Mouse (Mus musculus): ENCODE data around the gene Nos3.

The Nos3 gene

GRCm38 (mm10) chr5:24401969-24402368 is 37.4 kb downstream of the Nos3 start:
- DNase-seq: peak; percentile 70 to 84

- DNase-seq: no peak
Observed at GRCm38 (mm10) chr5:24404594-24405360, 40.2 kb downstream of the Nos3 start.

- no peak for DNase-seq
Observed at GRCm38 (mm10) chr5:24405389-24405876, 40.8 kb downstream of the Nos3 start.

- no peak for DNase-seq
Observed at GRCm38 (mm10) chr5:24408651-24409050, 44.0 kb downstream of the Nos3 start.

GRCm38 (mm10) chr5:24409466-24409865 is 44.9 kb downstream of the Nos3 start:
- no peak for DNase-seq

DNA sequence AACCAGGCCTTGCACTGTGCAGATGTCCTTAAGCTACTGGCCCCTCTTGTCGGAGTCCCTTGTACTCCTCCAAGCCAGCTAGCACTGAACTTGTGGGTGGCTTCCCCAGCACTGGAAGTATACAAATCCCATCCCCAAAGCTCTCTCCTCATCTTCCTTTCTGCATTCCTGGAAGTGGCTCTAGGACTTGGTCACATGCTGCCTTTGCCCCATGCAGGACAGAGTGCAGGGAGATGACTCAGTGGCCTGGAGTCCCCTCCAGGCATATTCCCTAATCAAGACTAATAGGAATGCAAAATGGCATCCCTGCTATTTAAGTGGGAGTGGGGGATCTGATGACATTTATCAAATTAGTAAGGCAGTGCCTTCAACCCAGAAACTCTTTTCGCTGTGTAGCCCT is 47.5 kb downstream of the Nos3 start:
- DNase-seq: no peak

- no peak for DNase-seq
Observed at GRCm38 (mm10) chr5:24413042-24413693, 48.6 kb downstream of the Nos3 start, which contains the start of gene Asic3. Gene Asic3, plus strand, starts transcription at chr5:24413392.

- DNase-seq: no peak
Observed at GRCm38 (mm10) chr5:24413938-24414337, 49.3 kb downstream of the Nos3 start.

DNA sequence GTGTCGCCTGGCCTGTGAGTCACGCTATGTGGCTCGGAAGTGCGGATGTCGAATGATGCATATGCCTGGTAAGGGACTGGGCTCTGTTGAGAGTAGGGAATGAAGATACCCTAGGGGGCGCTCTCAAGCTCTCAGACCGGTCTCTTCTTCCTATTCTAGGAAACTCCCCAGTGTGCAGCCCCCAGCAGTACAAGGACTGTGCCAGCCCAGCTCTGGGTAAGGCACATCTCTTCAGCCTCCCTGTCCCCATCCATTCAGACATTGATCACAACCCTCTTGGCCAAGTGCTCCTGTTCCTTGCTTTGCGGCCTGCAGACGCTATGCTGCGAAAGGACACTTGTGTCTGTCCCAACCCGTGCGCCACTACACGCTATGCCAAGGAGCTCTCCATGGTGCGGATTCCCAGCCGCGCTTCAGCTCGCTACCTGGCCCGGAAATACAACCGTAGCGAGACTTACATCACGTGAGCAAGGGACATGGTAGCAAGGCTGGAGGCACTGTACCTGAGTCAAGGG is 51.7 kb downstream of the Nos3 start:
- peak; percentile 82 to 87 for DNase-seq

DNA sequence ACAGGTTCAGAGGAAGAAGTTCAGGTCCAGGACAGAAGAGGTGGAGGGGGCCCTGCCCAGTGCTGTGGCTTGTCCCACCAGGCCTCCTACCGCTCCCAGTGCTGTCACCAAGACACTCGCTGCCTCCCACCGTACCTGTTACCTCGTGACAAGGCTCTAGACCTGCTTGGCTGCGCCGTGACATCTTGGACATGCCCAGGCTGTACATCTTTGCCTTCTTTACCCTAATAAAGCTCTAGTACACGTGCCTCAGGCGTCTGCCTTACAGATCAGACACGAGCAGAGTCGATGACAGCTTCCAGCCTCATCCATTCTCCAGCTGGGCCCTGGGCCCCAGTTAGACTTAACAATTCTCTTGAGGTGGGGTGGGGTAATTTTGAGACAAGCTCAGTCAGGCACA is 53.0 kb downstream of the Nos3 start:
- DNase-seq: no peak

- DNase-seq: no peak
Observed at GRCm38 (mm10) chr5:24420381-24420780, 55.8 kb downstream of the Nos3 start.

- peak; percentile 99 for DNase-seq
Observed at GRCm38 (mm10) chr5:24423129-24424003, 58.8 kb downstream of the Nos3 start, which contains the start of the genes Cdk5 and Slc4a2. Gene Cdk5, minus strand, starts transcription at chr5:24423530. Gene Slc4a2, plus strand, starts transcription at chr5:24423837.

DNA sequence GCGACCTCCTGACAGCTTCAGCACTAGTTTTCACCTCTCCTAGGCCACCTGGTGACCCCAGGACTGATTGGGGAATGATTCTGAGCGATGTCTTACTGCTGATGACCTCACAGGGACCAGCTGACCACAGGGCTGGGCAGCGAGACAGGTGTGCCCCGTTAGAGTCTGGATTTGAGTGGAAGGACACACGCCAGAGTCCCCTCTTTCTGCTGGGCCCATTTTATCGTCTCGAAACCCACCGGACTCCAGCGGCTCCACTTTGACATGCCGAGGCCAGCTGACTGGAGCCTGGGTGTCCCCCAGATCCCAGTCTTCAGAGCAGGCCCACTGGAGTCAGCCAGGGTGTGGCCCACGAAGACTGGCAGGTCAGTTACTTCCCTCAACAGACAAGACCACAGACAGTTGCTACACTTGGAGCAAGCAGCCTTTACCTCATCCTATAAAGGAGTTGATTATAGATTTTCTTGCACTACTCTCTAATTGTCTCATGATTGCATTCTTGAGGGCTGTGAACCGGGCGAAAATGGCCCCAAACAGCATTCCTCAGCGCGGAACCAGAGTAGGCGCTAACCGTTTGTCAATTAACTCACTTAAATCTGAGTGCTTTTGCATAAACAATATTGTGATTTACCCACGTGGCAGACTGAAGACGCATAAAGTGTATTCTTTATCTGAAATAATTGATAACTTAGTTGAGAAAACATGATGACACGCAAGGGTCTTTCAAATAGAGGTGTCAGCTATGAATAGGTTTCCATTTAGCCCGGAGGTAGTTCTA is 59.6 kb downstream of the Nos3 start:
- no peak for DNase-seq

GRCm38 (mm10) chr5:24424861-24425411 is 60.3 kb downstream of the Nos3 start:
- DNase-seq: peak; percentile 71 to 80

GRCm38 (mm10) chr5:24425421-24426036 is 60.9 kb downstream of the Nos3 start:
- peak; percentile 54 to 62 for DNase-seq

GRCm38 (mm10) chr5:24426037-24426432 is 61.4 kb downstream of the Nos3 start:
- no peak for DNase-seq

- no peak for DNase-seq
Observed at GRCm38 (mm10) chr5:24426556-24427284, 62.1 kb downstream of the Nos3 start.

GRCm38 (mm10) chr5:24427285-24427633 is 62.6 kb downstream of the Nos3 start:
- no peak for DNase-seq

DNA sequence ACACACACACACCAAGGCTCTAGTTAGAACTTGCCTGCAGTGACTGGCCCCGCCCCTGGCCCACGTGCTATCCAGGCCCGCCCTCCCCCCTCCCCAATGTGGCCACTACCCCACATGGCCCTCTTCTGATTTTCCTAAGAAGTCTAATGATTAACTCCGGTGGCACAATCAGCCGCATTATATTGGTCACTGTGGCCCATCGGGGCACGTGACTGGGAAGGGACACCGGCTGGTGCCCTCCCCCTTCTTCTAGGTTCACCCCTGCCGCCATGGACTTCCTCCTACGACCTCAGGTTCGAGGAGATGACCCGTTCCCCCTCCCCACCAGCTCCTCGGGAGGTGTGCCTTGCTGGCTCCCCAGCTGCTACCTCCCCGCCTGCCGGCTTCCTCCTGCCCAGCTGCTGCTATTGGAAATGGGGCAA is 63.4 kb downstream of the Nos3 start:
- DNase-seq: no peak

DNA sequence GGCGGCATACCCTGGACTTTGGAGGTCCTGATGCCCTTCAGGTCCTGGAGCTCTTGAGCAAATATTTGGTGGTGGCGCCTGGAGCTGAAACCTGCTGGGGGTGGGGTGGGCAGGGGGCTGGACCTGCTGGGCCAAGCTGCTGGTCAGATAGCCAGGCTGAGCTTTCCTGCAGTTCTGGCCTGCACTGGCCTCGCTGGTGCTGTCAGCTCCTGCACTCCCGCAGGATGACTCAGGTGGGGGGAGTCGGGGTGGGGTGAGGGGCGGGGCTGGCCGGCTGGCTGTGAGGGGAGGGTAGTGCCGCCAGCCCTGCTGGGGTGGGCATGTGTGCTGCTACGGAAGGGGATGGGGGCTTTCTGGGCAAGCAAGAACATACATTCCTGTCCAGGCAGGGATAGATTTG is 64.0 kb downstream of the Nos3 start:
- no peak for DNase-seq

DNA sequence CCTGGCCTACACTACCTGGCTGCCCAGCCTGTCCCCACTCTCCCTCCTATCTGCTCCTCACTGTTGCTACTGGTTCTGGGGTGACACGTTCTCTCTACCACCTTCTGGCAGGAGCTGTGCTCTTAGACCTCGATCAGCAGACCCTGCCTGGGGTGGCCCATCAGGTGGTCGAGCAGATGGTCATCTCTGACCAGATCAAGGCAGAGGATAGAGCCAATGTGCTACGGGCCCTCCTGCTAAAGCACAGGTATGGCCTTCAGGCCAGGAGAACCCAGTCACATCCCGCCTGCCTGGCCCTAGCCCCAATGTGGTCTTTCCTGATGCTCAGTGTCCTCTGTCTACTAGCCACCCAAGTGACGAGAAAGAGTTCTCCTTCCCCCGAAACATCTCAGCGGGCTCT is 69.4 kb downstream of the Nos3 start:
- DNase-seq: no peak
